Mouse (Mus musculus) embryonic facial prominence, embryonic 14.5 days (tissue): Measurements from ENCODE around the gene Stra8. TPM values are rescaled to one million over a fixed set of nuclear protein-coding genes. Genes with fewer than 3 reads are reported as not detected.

Source experiments
- ATAC-seq: fragments of 200-750 bp; cut with Nextera tagmentation; 2 replicates; pipeline ENCODE4 v1.8.0; 2017; ENCODE audit warnings: low read depth, moderate number of reproducible peaks, moderate TSS enrichment
- DNase-seq: peaks from one replicate; pipeline ENCODE4 v3.0.0-alpha.2; 2015; ENCODE audit warnings: low spot score
- H3K27ac ChIP-seq: fragments of 300-500 bp; sonication (generic); replicated peaks from 2 replicates; pipeline ENCODE4 v1.5.1; 2014; ENCODE audit warnings: low read depth, mild to moderate bottlenecking, low read length, moderate library complexity
- H3K27me3 ChIP-seq: fragments of 300-500 bp; sonication (generic); replicated peaks from 2 replicates; pipeline ENCODE4 v1.6.1; 2014; ENCODE audit warnings: low read length; ENCODE audit not compliant: control insufficient read depth, insufficient read depth
- H3K36me3 ChIP-seq: fragments of 300-500 bp; sonication (generic); 2 replicates; pipeline ENCODE4 v1.6.1; 2014; ENCODE audit warnings: low read length, mixed read lengths; ENCODE audit not compliant: control insufficient read depth, insufficient read depth
- H3K4me1 ChIP-seq: fragments of 300-500 bp; sonication (generic); 2 replicates; pipeline ENCODE4 v1.6.1; 2014; ENCODE audit warnings: antibody characterized with exemption, low read length; ENCODE audit not compliant: control insufficient read depth, insufficient read depth
- H3K4me2 ChIP-seq: fragments of 300-500 bp; sonication (generic); 2 replicates; pipeline ENCODE4 v1.6.1; 2014; ENCODE audit warnings: low read depth, mild to moderate bottlenecking, low read length, moderate library complexity, mixed read lengths
- H3K4me3 ChIP-seq: fragments of 300-500 bp; sonication (generic); 2 replicates; pipeline ENCODE4 v1.5.1; 2014; ENCODE audit warnings: low read depth, mild to moderate bottlenecking, low read length
- H3K9ac ChIP-seq: fragments of 300-500 bp; sonication (generic); 2 replicates; pipeline ENCODE4 v1.6.1; 2014; ENCODE audit warnings: low read depth, mild to moderate bottlenecking, low read length, moderate library complexity, mixed read lengths
- H3K9me3 ChIP-seq: fragments of 300-500 bp; sonication (generic); 2 replicates; pipeline ENCODE4 v1.6.1; 2016; ENCODE audit warnings: low read length; ENCODE audit not compliant: control insufficient read depth
- WGBS: fragments of 180-500 bp; shearing (Covaris S2); extraction: QIAGEN DNeasy Blood & Tissue Kit; methylation state at CpG from one replicate; pipeline ENCODE4 v1.1.7; 2014; 5-methylcytosine and 5-hydroxymethylcytosine counted together
- polyA plus RNA-seq: library from polyadenylated mRNA; unstranded; fragments of >200 nt; fragmentation: Nextera tagmentation; extraction: Ambion mirVana; gene quantifications from 2 replicates; pipeline ENCODE4 v1.2.1, GENCODE M21; 2014

The Stra8 gene
- polyA plus RNA-seq, 1 experiment from 2014 or later = not detected

GRCm38 (mm10) chr6:34907121-34907614 is 12.8 kb upstream of the Stra8 start:
- Histone ChIP-seq H3K4me1 (peaks cover 6% of the 10 kb centered on the region; the same call in 1 of the 2 replicates), H3K9me3 (no peaks in the 10 kb centered on the region), H3K36me3 (peaks cover 54% of the 10 kb centered on the region), H3K9ac (no peak overlapping the region), H3K4me2 (no peak overlapping the region), H3K4me3 (no peak overlapping the region), H3K27ac (no peak overlapping the region), H3K27me3 (no peaks in the 10 kb centered on the region)
- no peak for ATAC-seq
- DNase-seq = no peak
- 44% methylated on average over 2 of the region's 2 CpGs for WGBS

- Histone ChIP-seq H3K9ac (no peak overlapping the region), H3K36me3 (peaks cover 49% of the 10 kb centered on the region), H3K4me2 (no peak overlapping the region), H3K9me3 (no peaks in the 10 kb centered on the region), H3K27me3 (no peaks in the 10 kb centered on the region), H3K4me1 (peaks cover 6% of the 10 kb centered on the region; the same call in 1 of the 2 replicates), H3K4me3 (no peak overlapping the region), H3K27ac (no peak overlapping the region)
- ATAC-seq = no peak
- no peak for DNase-seq
- 75% methylated on average over 18 of the region's 18 CpGs for WGBS
These were observed 12.2 kb upstream of the Stra8 start for GRCm38 (mm10) chr6:34907696-34908260.

- Histone ChIP-seq H3K27me3 (no peaks in the 10 kb centered on the region), H3K9me3 (no peaks in the 10 kb centered on the region), H3K4me2 (peak overlapping the region; percentile 56), H3K9ac (peak overlapping the region; percentile 71), H3K36me3 (peaks cover 33% of the 10 kb centered on the region), H3K27ac (0 out of 2 replicates have a peak overlapping the region, but pooled peaks have one; percentile 80), H3K4me1 (peaks cover 6% of the 10 kb centered on the region; the same call in 1 of the 2 replicates), H3K4me3 (peak overlapping the region; percentile 68)
- 42% methylated on average over 8 of the region's 8 CpGs for WGBS
- DNase-seq (no peak), ATAC-seq (no peak)
These were observed 10.2 kb upstream of the Stra8 start for GRCm38 (mm10) chr6:34909631-34910345.

GRCm38 (mm10) chr6:34910371-34911219 is 9.4 kb upstream of the Stra8 start, which contains the start of gene Wdr91:
Wdr91 (minus strand) TSS chr6:34910876.
- WGBS = 0% methylated on average over 23 of the region's 64 CpGs

GRCm38 (mm10) chr6:34913341-34914040 is 6.5 kb upstream of the Stra8 start:
- 79% methylated on average over 13 of the region's 13 CpGs for WGBS

More at GRCm38 (mm10) chr6:34910371-34911219, 9.4 kb upstream of the Stra8 start, which contains the start of gene Wdr91:
- Histone ChIP-seq H3K27ac (peak within 1 kb of the TSS; percentile 80), H3K4me1 (peaks cover 6% of the 10 kb centered on the region; the same call in 1 of the 2 replicates), H3K9ac (peak within 1 kb of the TSS; percentile 71), H3K36me3 (peaks cover 26% of the 10 kb centered on the region; the same call in 1 of the 2 replicates), H3K9me3 (no peaks in the 10 kb centered on the region), H3K27me3 (no peaks in the 10 kb centered on the region), H3K4me2 (peak within 1 kb of the TSS; percentile 56), H3K4me3 (peak within 1 kb of the TSS; percentile 68)
- DNase-seq (peak; percentile 94), ATAC-seq (peak; percentile 94)

GRCm38 (mm10) chr6:34914462-34914861 is 5.5 kb upstream of the Stra8 start:
- H3K9me3 ChIP-seq = no peaks in the 10 kb centered on the region
- H3K4me2 ChIP-seq = no peak overlapping the region
- DNase-seq = no peak
- no peaks in the 10 kb centered on the region for H3K27me3 ChIP-seq
- H3K4me3 ChIP-seq = no peak overlapping the region
- ATAC-seq = no peak
- H3K9ac ChIP-seq = no peak overlapping the region
- H3K4me1 ChIP-seq = peaks cover 6% of the 10 kb centered on the region; the same call in 1 of the 2 replicates
- 83% methylated on average over 3 of the region's 3 CpGs for WGBS
- H3K36me3 ChIP-seq = no peaks in the 10 kb centered on the region
- H3K27ac ChIP-seq = no peak overlapping the region

More at GRCm38 (mm10) chr6:34913341-34914040, 6.5 kb upstream of the Stra8 start:
- no peak overlapping the region for H3K9ac ChIP-seq
- H3K4me3 ChIP-seq = no peak overlapping the region
- H3K27me3 ChIP-seq = no peaks in the 10 kb centered on the region
- H3K4me1 ChIP-seq = peaks cover 6% of the 10 kb centered on the region; the same call in 1 of the 2 replicates
- H3K36me3 ChIP-seq = no peaks in the 10 kb centered on the region; the same call in 1 of the 2 replicates
- no peak overlapping the region for H3K27ac ChIP-seq
- H3K4me2 ChIP-seq = no peak overlapping the region
- no peak for DNase-seq
- no peaks in the 10 kb centered on the region for H3K9me3 ChIP-seq
- no peak for ATAC-seq

GRCm38 (mm10) chr6:34919146-34919545 is 817 bp upstream of the Stra8 start:
- Histone ChIP-seq H3K9me3 (no peaks in the 10 kb centered on the region), H3K4me2 (no peak overlapping the region), H3K4me3 (no peak overlapping the region), H3K27ac (no peak overlapping the region), H3K4me1 (no peaks in the 10 kb centered on the region), H3K9ac (no peak overlapping the region), H3K27me3 (no peaks in the 10 kb centered on the region), H3K36me3 (no peaks in the 10 kb centered on the region)
- DNase-seq (no peak), ATAC-seq (no peak)
- WGBS = 59% methylated on average over 7 of the region's 7 CpGs

- H3K9me3 ChIP-seq = no peaks in the 10 kb centered on the region
- no peak overlapping the region for H3K9ac ChIP-seq
- no peaks in the 10 kb centered on the region for H3K27me3 ChIP-seq
- no peaks in the 10 kb centered on the region for H3K4me1 ChIP-seq
- no peak overlapping the region for H3K4me3 ChIP-seq
- H3K27ac ChIP-seq = no peak overlapping the region
- H3K36me3 ChIP-seq = no peaks in the 10 kb centered on the region
- no peak overlapping the region for H3K4me2 ChIP-seq
- WGBS = 92% methylated on average over 12 of the region's 12 CpGs
- ATAC-seq (no peak), DNase-seq (no peak)
These were observed 668 bp downstream of the Stra8 start for GRCm38 (mm10) chr6:34920631-34921030.
